Mouse (Mus musculus): ENCODE data around the gene Dock1. TPM values are rescaled to one million over a fixed set of nuclear protein-coding genes. Genes with fewer than 3 reads are reported as not detected.

Gene Dock1
- polyA plus RNA-seq, 1 experiment from 2014 or later: 7.2 TPM

- no peaks in the 10 kb centered on the region for H3K9me3 ChIP-seq
- no peak overlapping the region for H3K4me2 ChIP-seq
- no peak overlapping the region for H3K27ac ChIP-seq
- 89% methylated on average over 8 of the region's 8 CpGs for WGBS
- no peak overlapping the region for H3K4me3 ChIP-seq
- no peaks in the 10 kb centered on the region for H3K4me1 ChIP-seq
- H3K9ac ChIP-seq: no peak overlapping the region
- no peaks in the 10 kb centered on the region for H3K36me3 ChIP-seq (replicated peaks)
- H3K27me3 ChIP-seq (replicated peaks): no peaks in the 10 kb centered on the region
- no peak for ATAC-seq (replicated peaks)
These were observed 382.8 kb downstream of the Dock1 start for GRCm38 (mm10) chr7:135053186-135053715.

- H3K27ac ChIP-seq: no peak overlapping the region
- H3K4me1 ChIP-seq: no peaks in the 10 kb centered on the region
- H3K4me2 ChIP-seq: no peak overlapping the region
- no peak overlapping the region for H3K9ac ChIP-seq
- WGBS: 84% methylated on average over 7 of the region's 7 CpGs
- no peaks in the 10 kb centered on the region for H3K27me3 ChIP-seq (replicated peaks)
- H3K36me3 ChIP-seq (replicated peaks): no peaks in the 10 kb centered on the region
- H3K9me3 ChIP-seq: no peaks in the 10 kb centered on the region
- ATAC-seq (replicated peaks): no peak
- no peak overlapping the region for H3K4me3 ChIP-seq
These were observed 384.2 kb downstream of the Dock1 start for GRCm38 (mm10) chr7:135054664-135055063.

- Histone ChIP-seq H3K27ac (no peak overlapping the region), H3K4me2 (no peak overlapping the region), H3K36me3 (replicated peaks) (no peaks in the 10 kb centered on the region), H3K9ac (no peak overlapping the region), H3K27me3 (replicated peaks) (no peaks in the 10 kb centered on the region), H3K4me3 (no peak overlapping the region), H3K4me1 (no peaks in the 10 kb centered on the region), H3K9me3 (no peaks in the 10 kb centered on the region; the same call in 1 of the 2 replicates)
- 91% methylated on average over 4 of the region's 4 CpGs for WGBS
- ATAC-seq (replicated peaks): no peak
These were observed 388.6 kb downstream of the Dock1 start for GRCm38 (mm10) chr7:135059071-135059470.

GRCm38 (mm10) chr7:135059562-135059961 is 389.1 kb downstream of the Dock1 start:
- Histone ChIP-seq H3K4me3 (no peak overlapping the region), H3K9me3 (no peaks in the 10 kb centered on the region; the same call in 1 of the 2 replicates), H3K9ac (no peak overlapping the region), H3K27me3 (replicated peaks) (no peaks in the 10 kb centered on the region), H3K36me3 (replicated peaks) (no peaks in the 10 kb centered on the region), H3K4me1 (no peaks in the 10 kb centered on the region), H3K27ac (no peak overlapping the region), H3K4me2 (no peak overlapping the region)
- no peak for ATAC-seq (replicated peaks)
- whole genome bisulfite sequencing: 95% methylated on average over 3 of the region's 3 CpGs

GRCm38 (mm10) chr7:135063886-135064285 is 393.4 kb downstream of the Dock1 start:
- H3K9ac ChIP-seq: no peak overlapping the region
- no peaks in the 10 kb centered on the region for H3K27me3 ChIP-seq (replicated peaks)
- no peak overlapping the region for H3K4me3 ChIP-seq
- 84% methylated on average over 5 of the region's 5 CpGs for WGBS
- H3K9me3 ChIP-seq: no peaks in the 10 kb centered on the region; the same call in 1 of the 2 replicates
- no peak overlapping the region for H3K27ac ChIP-seq
- no peaks in the 10 kb centered on the region for H3K36me3 ChIP-seq (replicated peaks)
- H3K4me2 ChIP-seq: no peak overlapping the region
- H3K4me1 ChIP-seq: no peaks in the 10 kb centered on the region
- no peak for ATAC-seq (replicated peaks)

- Histone ChIP-seq H3K4me2 (no peak overlapping the region), H3K36me3 (replicated peaks) (no peaks in the 10 kb centered on the region), H3K4me3 (no peak overlapping the region), H3K27ac (no peak overlapping the region), H3K4me1 (no peaks in the 10 kb centered on the region), H3K9me3 (no peaks in the 10 kb centered on the region; the same call in 1 of the 2 replicates), H3K27me3 (replicated peaks) (no peaks in the 10 kb centered on the region), H3K9ac (no peak overlapping the region)
- no peak for ATAC-seq (replicated peaks)
- 16% methylated on average over 5 of the region's 5 CpGs for WGBS
These were observed 394.8 kb downstream of the Dock1 start for GRCm38 (mm10) chr7:135065301-135065700.

GRCm38 (mm10) chr7:135068887-135069286 is 398.4 kb downstream of the Dock1 start:
- Histone ChIP-seq H3K4me3 (no peak overlapping the region), H3K27me3 (replicated peaks) (no peaks in the 10 kb centered on the region), H3K36me3 (replicated peaks) (no peaks in the 10 kb centered on the region), H3K27ac (no peak overlapping the region), H3K4me1 (no peaks in the 10 kb centered on the region), H3K9me3 (no peaks in the 10 kb centered on the region), H3K9ac (no peak overlapping the region), H3K4me2 (no peak overlapping the region)
- ATAC-seq (replicated peaks): no peak
- 89% methylated on average over 3 of the region's 3 CpGs for WGBS

GRCm38 (mm10) chr7:135076904-135077303 is 406.4 kb downstream of the Dock1 start:
- WGBS: 78% methylated on average over 6 of the region's 6 CpGs
- Histone ChIP-seq H3K4me1 (no peaks in the 10 kb centered on the region), H3K27ac (no peak overlapping the region), H3K4me2 (no peak overlapping the region), H3K4me3 (no peak overlapping the region), H3K9me3 (no peaks in the 10 kb centered on the region), H3K9ac (no peak overlapping the region), H3K36me3 (replicated peaks) (no peaks in the 10 kb centered on the region), H3K27me3 (replicated peaks) (no peaks in the 10 kb centered on the region)
- no peak for ATAC-seq (replicated peaks)

- no peak overlapping the region for H3K4me2 ChIP-seq
- H3K4me3 ChIP-seq: no peak overlapping the region
- no peaks in the 10 kb centered on the region for H3K9me3 ChIP-seq
- no peaks in the 10 kb centered on the region for H3K27me3 ChIP-seq (replicated peaks)
- no peak overlapping the region for H3K27ac ChIP-seq
- no peak overlapping the region for H3K9ac ChIP-seq
- WGBS: 63% methylated on average over 6 of the region's 6 CpGs
- no peaks in the 10 kb centered on the region for H3K36me3 ChIP-seq (replicated peaks)
- ATAC-seq (replicated peaks): no peak
- H3K4me1 ChIP-seq: no peaks in the 10 kb centered on the region
These were observed 406.9 kb downstream of the Dock1 start for GRCm38 (mm10) chr7:135077340-135077739.

GRCm38 (mm10) chr7:135077806-135078205 is 407.4 kb downstream of the Dock1 start:
- Histone ChIP-seq H3K27me3 (replicated peaks) (no peaks in the 10 kb centered on the region), H3K4me3 (no peak overlapping the region), H3K27ac (no peak overlapping the region), H3K9me3 (no peaks in the 10 kb centered on the region), H3K4me1 (no peaks in the 10 kb centered on the region), H3K4me2 (no peak overlapping the region), H3K9ac (no peak overlapping the region), H3K36me3 (replicated peaks) (no peaks in the 10 kb centered on the region)
- WGBS: 72% methylated on average over 10 of the region's 10 CpGs
- ATAC-seq (replicated peaks): no peak

GRCm38 (mm10) chr7:135083421-135083820 is 413.0 kb downstream of the Dock1 start:
- no peak overlapping the region for H3K27ac ChIP-seq
- H3K9me3 ChIP-seq: no peaks in the 10 kb centered on the region
- no peak overlapping the region for H3K4me3 ChIP-seq
- no peak for ATAC-seq (replicated peaks)
- no peaks in the 10 kb centered on the region for H3K36me3 ChIP-seq (replicated peaks)
- WGBS: 94% methylated on average over 8 of the region's 8 CpGs
- H3K9ac ChIP-seq: no peak overlapping the region
- H3K4me1 ChIP-seq: no peaks in the 10 kb centered on the region
- H3K27me3 ChIP-seq (replicated peaks): no peaks in the 10 kb centered on the region
- H3K4me2 ChIP-seq: no peak overlapping the region

GRCm38 (mm10) chr7:135084069-135084468 is 413.6 kb downstream of the Dock1 start:
- Histone ChIP-seq H3K4me1 (no peaks in the 10 kb centered on the region), H3K27ac (no peak overlapping the region), H3K9me3 (no peaks in the 10 kb centered on the region), H3K4me2 (no peak overlapping the region), H3K36me3 (replicated peaks) (no peaks in the 10 kb centered on the region), H3K27me3 (replicated peaks) (no peaks in the 10 kb centered on the region), H3K4me3 (no peak overlapping the region), H3K9ac (no peak overlapping the region)
- WGBS: 88% methylated on average over 7 of the region's 7 CpGs
- ATAC-seq (replicated peaks): no peak

- Histone ChIP-seq H3K4me2 (no peak overlapping the region), H3K4me1 (no peaks in the 10 kb centered on the region), H3K9me3 (no peaks in the 10 kb centered on the region), H3K9ac (no peak overlapping the region), H3K27me3 (replicated peaks) (no peaks in the 10 kb centered on the region), H3K36me3 (replicated peaks) (no peaks in the 10 kb centered on the region), H3K27ac (no peak overlapping the region), H3K4me3 (no peak overlapping the region)
- whole genome bisulfite sequencing: 90% methylated on average over 5 of the region's 5 CpGs
- ATAC-seq (replicated peaks): no peak
These were observed 416.1 kb downstream of the Dock1 start for GRCm38 (mm10) chr7:135086556-135086955.

Measured in midbrain, embryonic 15.5 days (tissue).